Mouse (Mus musculus) MEL (cell line): ENCODE data around the gene Fut9.

Source experiments
- CTCF ChIP-seq, 3 experiments: IDR thresholded peaks in 2 of 3; conservative IDR thresholded peaks in 1 of 3; 2 replicates each; pipeline ENCODE4 v1.5.1; 2011 to 2012; ENCODE audit warnings: low read length in 3 of 3, low read depth in 2 of 3, mild to moderate bottlenecking in 2 of 3, improper control_type of control experiment in 1 of 3, inconsistent platforms in 1 of 3, mixed read lengths in 1 of 3, moderate library complexity in 1 of 3; ENCODE audit not compliant: control insufficient read depth in 1 of 3, insufficient read depth in 1 of 3, poor library complexity in 1 of 3, severe bottlenecking in 1 of 3
- EP300 ChIP-seq, 2 experiments: IDR thresholded peaks; 2 replicates each; pipeline ENCODE4 v1.6.1; 2011; ENCODE audit warnings: improper control_type of control experiment in 2 of 2, low read length in 2 of 2, low read depth in 1 of 2, mild to moderate bottlenecking in 1 of 2
- GATA1 ChIP-seq: IDR thresholded peaks from 2 replicates; pipeline ENCODE4 v1.6.1; 2011; ENCODE audit warnings: low read depth, low read length, improper control_type of control experiment
- MAFK ChIP-seq: IDR thresholded peaks from 2 replicates; pipeline ENCODE4 v1.6.1; 2011; ENCODE audit warnings: low read depth, mild to moderate bottlenecking, low read length, improper control_type of control experiment, borderline replicate concordance
- MEF2A ChIP-seq: IDR thresholded peaks from 2 replicates; pipeline ENCODE4 v1.6.1; 2014; ENCODE audit warnings: low read depth, mild to moderate bottlenecking, inconsistent platforms, low read length, improper control_type of control experiment; ENCODE audit not compliant: poor library complexity, insufficient replicate concordance, severe bottlenecking; ENCODE audit errors: extremely low read depth
- POLR2A ChIP-seq, 2 experiments: IDR thresholded peaks; 2 replicates each; pipeline ENCODE4 v1.6.1; 2011 to 2012; ENCODE audit warnings: low read length in 2 of 2, mild to moderate bottlenecking in 2 of 2, control low read depth in 1 of 2, improper control_type of control experiment in 1 of 2, low read depth in 1 of 2, moderate library complexity in 1 of 2; ENCODE audit not compliant: control insufficient read depth in 1 of 2, insufficient read depth in 1 of 2, poor library complexity in 1 of 2
- ZKSCAN1 ChIP-seq: IDR thresholded peaks from 2 replicates; pipeline ENCODE4 v1.6.1; 2012; ENCODE audit warnings: low read depth, mild to moderate bottlenecking, inconsistent platforms, low read length, improper control_type of control experiment, moderate library complexity
- ZMIZ1 ChIP-seq: IDR thresholded peaks from 2 replicates; pipeline ENCODE4 v1.6.1; 2012; ENCODE audit warnings: low read depth, mild to moderate bottlenecking, inconsistent platforms, low read length, improper control_type of control experiment, moderate library complexity
- ZNF384 ChIP-seq: IDR thresholded peaks from 2 replicates; pipeline ENCODE4 v1.6.1; 2012; ENCODE audit warnings: low read depth, mild to moderate bottlenecking, inconsistent platforms, low read length, improper control_type of control experiment

DNA sequence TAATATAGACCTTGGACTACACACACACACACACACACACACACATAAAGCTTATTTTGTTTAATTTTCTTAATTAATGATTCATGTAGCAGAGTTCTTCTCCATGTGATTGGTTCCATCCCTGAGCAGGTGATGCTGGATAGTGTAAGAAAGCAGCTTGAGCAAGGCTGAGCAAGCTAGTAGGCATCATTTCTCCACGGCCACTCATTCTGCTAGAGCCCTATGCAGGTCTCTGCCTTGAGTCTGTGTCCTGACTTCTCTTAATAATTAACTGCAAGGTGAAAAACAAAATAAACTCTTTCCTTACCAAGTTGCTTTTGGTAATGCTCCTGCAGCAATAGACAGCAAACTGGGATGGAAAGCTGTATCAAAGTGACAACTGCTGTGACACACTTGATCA, 152.5 kb downstream of the Fut9 start:
- no peak for TF ChIP-seq MAFK
- TF ChIP-seq EP300 (IDR thresholded peaks at IDR 0.05; ENCODE audit: low read depth in 1 of 2, low read length in 2 of 2): no peak
- no peak for TF ChIP-seq GATA1
- no peak for TF ChIP-seq ZKSCAN1
- TF ChIP-seq ZMIZ1: no peak
- no peak for TF ChIP-seq ZNF384
- TF ChIP-seq MEF2A: no peak
- TF ChIP-seq CTCF (IDR thresholded peaks at IDR 0.05 in 2 of 3, conservative IDR thresholded peaks at IDR 0.05 in 1 of 3; ENCODE audit: control insufficient read depth in 1 of 3, insufficient read depth in 1 of 3, low read depth in 2 of 3, low read length in 3 of 3, poor library complexity in 1 of 3, severe bottlenecking in 1 of 3): no peak
- no peak for TF ChIP-seq POLR2A (IDR thresholded peaks at IDR 0.05; ENCODE audit: control insufficient read depth in 1 of 2, insufficient read depth in 1 of 2, low read depth in 1 of 2, low read length in 2 of 2, poor library complexity in 1 of 2)
